Mouse (Mus musculus): ENCODE results near the gene Ttc39b. TPM values are rescaled to one million over a fixed set of nuclear protein-coding genes. Genes with fewer than 3 reads are reported as not detected.
A peak's percentile ranks its signal among the peaks of the same experiment; 100 is the strongest.

Ttc39b gene
- polyA plus RNA-seq, 1 experiment from 2014 or later, result 3.5 TPM

- no peak overlapping the region for H3K4me3 ChIP-seq (ENCODE audit: control insufficient read depth in 1 of 2, insufficient read depth in 1 of 2, low read depth in 1 of 2, low read length in 2 of 2)
- peaks cover 0 to 4% of the 10 kb centered on the region in 2 experiments; a peak in 2 of 4 replicates for H3K4me1 ChIP-seq (ENCODE audit: control insufficient read depth in 2 of 2, insufficient read depth in 2 of 2, low read length in 2 of 2)
- no peak overlapping the region for H3K27ac ChIP-seq (replicated peaks in 1 of 2; ENCODE audit: control insufficient read depth in 1 of 2, insufficient read depth in 1 of 2, low read depth in 2 of 2, low read length in 2 of 2)
- no peak overlapping the region for H3K9ac ChIP-seq (ENCODE audit: low read length)
- H3K4me2 ChIP-seq (ENCODE audit: low read length), result no peak overlapping the region
- H3K27me3 ChIP-seq (ENCODE audit: control insufficient read depth, insufficient read depth, low read length), result no peaks in the 10 kb centered on the region
- 80% methylated on average over 3 of the region's 3 CpGs for WGBS
- H3K9me3 ChIP-seq (ENCODE audit: control insufficient read depth, low read length), result no peaks in the 10 kb centered on the region
- H3K36me3 ChIP-seq (ENCODE audit: control insufficient read depth, insufficient read depth, low read length), result no peaks in the 10 kb centered on the region
- no peak for ATAC-seq (ENCODE audit: insufficient number of reproducible peaks, insufficient read depth, low FRiP score, low read depth)
These were observed 65.8 kb downstream of the Ttc39b start for GRCm38 (mm10) chr4:83258273-83258672.

GRCm38 (mm10) chr4:83257279-83258260 is 66.5 kb downstream of the Ttc39b start:
- peaks cover 0 to 4% of the 10 kb centered on the region in 2 experiments; a peak in 2 of 4 replicates for H3K4me1 ChIP-seq (ENCODE audit: control insufficient read depth in 2 of 2, insufficient read depth in 2 of 2, low read length in 2 of 2)
- no peak overlapping the region for H3K4me3 ChIP-seq (ENCODE audit: control insufficient read depth in 1 of 2, insufficient read depth in 1 of 2, low read depth in 1 of 2, low read length in 2 of 2)
- H3K36me3 ChIP-seq (ENCODE audit: control insufficient read depth, insufficient read depth, low read length), result no peaks in the 10 kb centered on the region
- H3K9ac ChIP-seq (ENCODE audit: low read length), result no peak overlapping the region
- H3K27ac ChIP-seq (replicated peaks in 1 of 2; ENCODE audit: control insufficient read depth in 1 of 2, insufficient read depth in 1 of 2, low read depth in 2 of 2, low read length in 2 of 2), result peak overlapping the region in 1 of 2 experiments; percentile 27; a peak in 2 of 4 replicates
- H3K4me2 ChIP-seq (ENCODE audit: low read length), result no peak overlapping the region
- H3K9me3 ChIP-seq (ENCODE audit: control insufficient read depth, low read length), result no peaks in the 10 kb centered on the region
- H3K27me3 ChIP-seq (ENCODE audit: control insufficient read depth, insufficient read depth, low read length), result no peaks in the 10 kb centered on the region
- WGBS, result 64% methylated on average over 17 of the region's 17 CpGs
- ATAC-seq (ENCODE audit: insufficient number of reproducible peaks, insufficient read depth, low FRiP score, low read depth), result no peak

GRCm38 (mm10) chr4:83256779-83257178 is 67.3 kb downstream of the Ttc39b start:
- WGBS, result 70% methylated on average over 11 of the region's 11 CpGs
- no peaks in the 10 kb centered on the region for H3K36me3 ChIP-seq (ENCODE audit: control insufficient read depth, insufficient read depth, low read length)
- no peak overlapping the region for H3K4me2 ChIP-seq (ENCODE audit: low read length)
- H3K9ac ChIP-seq (ENCODE audit: low read length), result no peak overlapping the region
- peaks cover 0 to 4% of the 10 kb centered on the region in 2 experiments; a peak in 2 of 4 replicates for H3K4me1 ChIP-seq (ENCODE audit: control insufficient read depth in 2 of 2, insufficient read depth in 2 of 2, low read length in 2 of 2)
- H3K27me3 ChIP-seq (ENCODE audit: control insufficient read depth, insufficient read depth, low read length), result no peaks in the 10 kb centered on the region
- no peaks in the 10 kb centered on the region for H3K9me3 ChIP-seq (ENCODE audit: control insufficient read depth, low read length)
- peak overlapping the region in 1 of 2 experiments; percentile 27; a peak in 1 of 4 replicates for H3K27ac ChIP-seq (replicated peaks in 1 of 2; ENCODE audit: control insufficient read depth in 1 of 2, insufficient read depth in 1 of 2, low read depth in 2 of 2, low read length in 2 of 2)
- H3K4me3 ChIP-seq (ENCODE audit: control insufficient read depth in 1 of 2, insufficient read depth in 1 of 2, low read depth in 1 of 2, low read length in 2 of 2), result no peak overlapping the region
- peak; percentile 73 for ATAC-seq (ENCODE audit: insufficient number of reproducible peaks, insufficient read depth, low FRiP score, low read depth)

DNA sequence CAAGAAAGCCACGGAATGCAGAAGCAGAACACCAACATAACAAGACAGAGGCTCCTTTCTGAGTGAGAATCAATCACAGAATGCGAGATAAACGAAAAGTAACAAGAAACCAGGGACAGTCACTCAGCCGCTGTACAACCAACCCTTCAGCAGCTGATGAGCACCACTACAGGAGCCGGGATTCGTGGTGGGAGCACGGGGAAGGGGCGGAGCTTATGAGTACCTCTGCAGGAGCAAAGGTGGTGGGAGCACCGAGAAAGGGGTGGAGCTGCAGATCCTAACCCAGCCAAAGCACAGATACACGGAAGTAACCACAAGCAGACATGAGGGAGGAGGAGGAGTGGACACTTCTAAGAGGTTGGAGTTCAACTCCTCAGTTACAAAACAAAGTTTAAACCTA is 69.1 kb downstream of the Ttc39b start:
- Histone ChIP-seq H3K27ac (replicated peaks in 1 of 2; ENCODE audit: control insufficient read depth in 1 of 2, insufficient read depth in 1 of 2, low read depth in 2 of 2, low read length in 2 of 2) (no peak overlapping the region), H3K4me3 (ENCODE audit: control insufficient read depth in 1 of 2, insufficient read depth in 1 of 2, low read depth in 1 of 2, low read length in 2 of 2) (no peak overlapping the region), H3K9me3 (ENCODE audit: control insufficient read depth, low read length) (no peaks in the 10 kb centered on the region), H3K27me3 (ENCODE audit: control insufficient read depth, insufficient read depth, low read length) (no peaks in the 10 kb centered on the region), H3K36me3 (ENCODE audit: control insufficient read depth, insufficient read depth, low read length) (no peaks in the 10 kb centered on the region), H3K9ac (ENCODE audit: low read length) (no peak overlapping the region), H3K4me2 (ENCODE audit: low read length) (no peak overlapping the region), H3K4me1 (ENCODE audit: control insufficient read depth in 2 of 2, insufficient read depth in 2 of 2, low read length in 2 of 2) (peaks cover 0 to 4% of the 10 kb centered on the region in 2 experiments; a peak in 2 of 4 replicates)
- WGBS, result 83% methylated on average over 10 of the region's 10 CpGs
- ATAC-seq (ENCODE audit: insufficient number of reproducible peaks, insufficient read depth, low FRiP score, low read depth), result no peak

GRCm38 (mm10) chr4:83253679-83254078 is 70.4 kb downstream of the Ttc39b start:
- no peak overlapping the region for H3K4me3 ChIP-seq (ENCODE audit: control insufficient read depth in 1 of 2, insufficient read depth in 1 of 2, low read depth in 1 of 2, low read length in 2 of 2)
- ATAC-seq (ENCODE audit: insufficient number of reproducible peaks, insufficient read depth, low FRiP score, low read depth), result no peak
- WGBS, result 89% methylated on average over 6 of the region's 6 CpGs

GRCm38 (mm10) chr4:83243706-83244105 is 80.3 kb downstream of the Ttc39b start:
- Histone ChIP-seq H3K9me3 (ENCODE audit: control insufficient read depth, low read length) (no peaks in the 10 kb centered on the region), H3K4me3 (ENCODE audit: control insufficient read depth in 1 of 2, insufficient read depth in 1 of 2, low read depth in 1 of 2, low read length in 2 of 2) (no peak overlapping the region), H3K9ac (ENCODE audit: low read length) (no peak overlapping the region), H3K27me3 (ENCODE audit: control insufficient read depth, insufficient read depth, low read length) (no peaks in the 10 kb centered on the region), H3K27ac (replicated peaks in 1 of 2; ENCODE audit: control insufficient read depth in 1 of 2, insufficient read depth in 1 of 2, low read depth in 2 of 2, low read length in 2 of 2) (no peak overlapping the region), H3K4me2 (ENCODE audit: low read length) (no peak overlapping the region), H3K36me3 (ENCODE audit: control insufficient read depth, insufficient read depth, low read length) (no peaks in the 10 kb centered on the region), H3K4me1 (ENCODE audit: control insufficient read depth in 2 of 2, insufficient read depth in 2 of 2, low read length in 2 of 2) (no peaks in the 10 kb centered on the region)
- WGBS, result 89% methylated on average over 10 of the region's 10 CpGs
- no peak for ATAC-seq (ENCODE audit: insufficient number of reproducible peaks, insufficient read depth, low FRiP score, low read depth)

More at GRCm38 (mm10) chr4:83253679-83254078, 70.4 kb downstream of the Ttc39b start:
- Histone ChIP-seq H3K36me3 (ENCODE audit: control insufficient read depth, insufficient read depth, low read length) (no peaks in the 10 kb centered on the region), H3K27ac (replicated peaks in 1 of 2; ENCODE audit: control insufficient read depth in 1 of 2, insufficient read depth in 1 of 2, low read depth in 2 of 2, low read length in 2 of 2) (no peak overlapping the region), H3K9me3 (ENCODE audit: control insufficient read depth, low read length) (no peaks in the 10 kb centered on the region), H3K9ac (ENCODE audit: low read length) (no peak overlapping the region), H3K4me2 (ENCODE audit: low read length) (no peak overlapping the region), H3K4me1 (ENCODE audit: control insufficient read depth in 2 of 2, insufficient read depth in 2 of 2, low read length in 2 of 2) (peaks cover 0 to 4% of the 10 kb centered on the region in 2 experiments; a peak in 2 of 4 replicates), H3K27me3 (ENCODE audit: control insufficient read depth, insufficient read depth, low read length) (no peaks in the 10 kb centered on the region)

DNA sequence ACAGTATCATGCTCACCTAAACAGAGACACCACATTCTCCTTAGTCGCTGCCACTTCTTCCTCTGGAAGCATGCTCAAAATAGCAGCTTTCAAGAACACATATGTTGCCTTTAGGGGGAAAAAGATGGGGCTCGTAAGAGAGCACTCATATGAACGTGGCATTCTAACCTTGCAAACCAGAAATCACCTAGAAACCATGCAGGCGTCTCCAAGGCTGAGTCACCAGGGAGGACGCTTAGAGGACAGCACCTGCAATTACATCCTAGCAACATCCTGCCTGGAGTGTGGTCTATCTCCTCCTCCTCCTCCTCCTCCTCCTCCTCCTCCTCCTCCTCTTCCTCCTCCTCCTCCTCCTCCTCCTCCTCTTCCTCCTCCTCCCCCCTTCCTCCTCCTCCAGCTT is 82.4 kb downstream of the Ttc39b start:
- Histone ChIP-seq H3K4me3 (ENCODE audit: control insufficient read depth in 1 of 2, insufficient read depth in 1 of 2, low read depth in 1 of 2, low read length in 2 of 2) (no peak overlapping the region), H3K27ac (replicated peaks in 1 of 2; ENCODE audit: control insufficient read depth in 1 of 2, insufficient read depth in 1 of 2, low read depth in 2 of 2, low read length in 2 of 2) (no peak overlapping the region), H3K4me2 (ENCODE audit: low read length) (no peak overlapping the region), H3K9ac (ENCODE audit: low read length) (no peak overlapping the region), H3K9me3 (ENCODE audit: control insufficient read depth, low read length) (no peaks in the 10 kb centered on the region), H3K27me3 (ENCODE audit: control insufficient read depth, insufficient read depth, low read length) (no peaks in the 10 kb centered on the region), H3K4me1 (ENCODE audit: control insufficient read depth in 2 of 2, insufficient read depth in 2 of 2, low read length in 2 of 2) (no peaks in the 10 kb centered on the region), H3K36me3 (ENCODE audit: control insufficient read depth, insufficient read depth, low read length) (no peaks in the 10 kb centered on the region)
- 52% methylated on average over 5 of the region's 5 CpGs for WGBS
- no peak for ATAC-seq (ENCODE audit: insufficient number of reproducible peaks, insufficient read depth, low FRiP score, low read depth)

All from heart, embryonic 14.5 days (tissue).